Mouse (Mus musculus) ES-Bruce4 (cell line): Measurements from ENCODE around the gene Arf3.

Source experiments
- CTCF ChIP-seq: IDR thresholded peaks from one replicate; pipeline ENCODE4 v1.8.1; 2011; ENCODE audit warnings: low read depth, low read length
- EP300 ChIP-seq: IDR thresholded peaks from 2 replicates; pipeline ENCODE4 v1.6.1; 2011; ENCODE audit warnings: low read depth, low read length; ENCODE audit not compliant: insufficient read depth
- POLR2A ChIP-seq: IDR thresholded peaks from one replicate; pipeline ENCODE4 v1.8.1; 2011; ENCODE audit warnings: low read length; ENCODE audit not compliant: insufficient read depth

DNA sequence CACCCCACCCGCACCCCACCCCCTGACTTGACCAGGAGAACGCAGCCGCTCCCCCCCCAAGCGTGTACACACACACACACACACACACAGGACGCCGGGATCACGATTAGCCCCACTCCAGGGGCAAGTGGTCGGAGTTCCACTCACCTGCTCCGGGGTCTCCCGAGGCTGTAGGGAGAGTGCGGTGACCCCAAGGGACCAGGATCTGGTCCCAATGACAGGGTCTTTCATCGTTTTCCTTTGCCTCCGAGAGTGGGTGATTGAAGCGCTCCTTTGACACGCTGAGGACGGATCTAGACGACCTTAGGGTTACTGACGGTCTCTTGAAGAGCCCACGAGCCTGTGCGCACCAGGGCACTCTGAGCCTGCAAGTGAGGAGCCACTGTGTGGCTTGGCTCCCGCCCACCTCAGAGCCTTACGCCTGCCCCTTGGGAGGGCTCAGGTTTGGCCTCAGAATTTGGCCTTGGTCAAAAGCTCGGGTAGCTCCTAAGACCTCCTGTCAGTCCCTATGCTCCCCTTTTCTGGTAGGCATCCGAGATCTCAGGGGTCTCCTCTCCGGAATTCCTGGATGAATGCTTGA, 15.3 kb upstream of the Arf3 start:
- TF ChIP-seq EP300 (no peak), POLR2A (no peak), CTCF (no peak)
